Mouse (Mus musculus): Measurements from ENCODE around the gene Ephb6. TPM values are rescaled to one million over a fixed set of nuclear protein-coding genes. Genes with fewer than 3 reads are reported as not detected.

Gene Ephb6
- not detected in 2 replicates for total RNA-seq (2014; fragmentation: Nextera tagmentation)
- total RNA-seq (2017): 1.2 and 1.7 TPM in 2 replicates
- polyA plus RNA-seq (2012): 0.12 and 0.46 TPM in 2 replicates

GRCm38 (mm10) chr6:41605061-41605793 is at the start of gene Ephb6:
TSS of gene Ephb6 (plus strand) at chr6:41605482.
- Histone ChIP-seq H3K27me3 (ENCODE audit: insufficient read depth, low read length) (peaks cover 36% of the 10 kb centered on the region), H3K4me3 (ENCODE audit: low read depth, low read length) (peak within 1 kb of the TSS; percentile 74), H3K4me1 (ENCODE audit: insufficient read depth, low read depth, low read length) (peaks cover 20% of the 10 kb centered on the region), H3K36me3 (replicated peaks) (no peaks in the 10 kb centered on the region), H3K9me3 (replicated peaks) (no peaks in the 10 kb centered on the region)
- ATAC-seq (ENCODE audit: extremely low read depth, insufficient number of reproducible peaks, low FRiP score, poor library complexity, severe bottlenecking) (peak; percentile 80), DNase-seq (ENCODE audit: low spot score) (peak; percentile 70)
- no peak for TF ChIP-seq POLR2AphosphoS5 (IDR thresholded peaks at IDR 0.05; ENCODE audit: insufficient replicate concordance, low read depth, low read length)
- TF ChIP-seq GATA2 (IDR thresholded peaks at IDR 0.05; ENCODE audit: borderline replicate concordance, low read depth, low read length): no peak
- TF ChIP-seq GATA1 (IDR thresholded peaks at IDR 0.05; ENCODE audit: borderline replicate concordance, low read length): no peak
- no peak for TF ChIP-seq CTCF (IDR thresholded peaks at IDR 0.05; ENCODE audit: low read depth, low read length)
- no peak for TF ChIP-seq TAL1 (conservative IDR thresholded peaks at IDR 0.05; ENCODE audit: low read depth, low read length)

- Histone ChIP-seq H3K9me3 (replicated peaks) (no peaks in the 10 kb centered on the region), H3K4me1 (ENCODE audit: insufficient read depth, low read depth, low read length) (0 out of 2 replicates have a peak, but pooled peaks cover 5% of the 10 kb centered on the region), H3K36me3 (replicated peaks) (no peaks in the 10 kb centered on the region), H3K4me3 (ENCODE audit: low read depth, low read length) (no peak overlapping the region), H3K27me3 (ENCODE audit: insufficient read depth, low read length) (peaks cover 3% of the 10 kb centered on the region; the same call in 1 of the 2 replicates)
- DNase-seq (ENCODE audit: low spot score) (no peak), ATAC-seq (ENCODE audit: extremely low read depth, insufficient number of reproducible peaks, low FRiP score, poor library complexity, severe bottlenecking) (no peak)
- TF ChIP-seq GATA1 (IDR thresholded peaks at IDR 0.05; ENCODE audit: borderline replicate concordance, low read length) (no peak), TAL1 (conservative IDR thresholded peaks at IDR 0.05; ENCODE audit: low read depth, low read length) (no peak), POLR2AphosphoS5 (IDR thresholded peaks at IDR 0.05; ENCODE audit: insufficient replicate concordance, low read depth, low read length) (no peak), CTCF (IDR thresholded peaks at IDR 0.05; ENCODE audit: low read depth, low read length) (no peak), GATA2 (IDR thresholded peaks at IDR 0.05; ENCODE audit: borderline replicate concordance, low read depth, low read length) (no peak)
Observed at GRCm38 (mm10) chr6:41556389-41556788, 48.9 kb upstream of the Ephb6 start.

- H3K4me3 ChIP-seq (ENCODE audit: low read depth, low read length): no peak overlapping the region
- peaks cover under 1% of the 10 kb centered on the region; the same call in 1 of the 2 replicates for H3K27me3 ChIP-seq (ENCODE audit: insufficient read depth, low read length)
- H3K4me1 ChIP-seq (ENCODE audit: insufficient read depth, low read depth, low read length): 0 out of 2 replicates have a peak, but pooled peaks cover 5% of the 10 kb centered on the region
- no peaks in the 10 kb centered on the region for H3K36me3 ChIP-seq (replicated peaks)
- TF ChIP-seq CTCF (IDR thresholded peaks at IDR 0.05; ENCODE audit: low read depth, low read length) (no peak), GATA2 (IDR thresholded peaks at IDR 0.05; ENCODE audit: borderline replicate concordance, low read depth, low read length) (no peak), POLR2AphosphoS5 (IDR thresholded peaks at IDR 0.05; ENCODE audit: insufficient replicate concordance, low read depth, low read length) (no peak), TAL1 (conservative IDR thresholded peaks at IDR 0.05; ENCODE audit: low read depth, low read length) (no peak)
- no peak for DNase-seq (ENCODE audit: low spot score)
- H3K9me3 ChIP-seq (replicated peaks): no peaks in the 10 kb centered on the region
- no peak for ATAC-seq (ENCODE audit: extremely low read depth, insufficient number of reproducible peaks, low FRiP score, poor library complexity, severe bottlenecking)
Observed at GRCm38 (mm10) chr6:41557468-41557867, 47.8 kb upstream of the Ephb6 start.

- H3K4me1 ChIP-seq (ENCODE audit: insufficient read depth, low read depth, low read length): 0 out of 2 replicates have a peak, but pooled peaks cover 5% of the 10 kb centered on the region
- DNase-seq (ENCODE audit: low spot score): no peak
- no peak for ATAC-seq (ENCODE audit: extremely low read depth, insufficient number of reproducible peaks, low FRiP score, poor library complexity, severe bottlenecking)
- H3K4me3 ChIP-seq (ENCODE audit: low read depth, low read length): no peak overlapping the region
- no peaks in the 10 kb centered on the region for H3K9me3 ChIP-seq (replicated peaks)
- TF ChIP-seq TAL1 (conservative IDR thresholded peaks at IDR 0.05; ENCODE audit: low read depth, low read length): no peak
- TF ChIP-seq CTCF (IDR thresholded peaks at IDR 0.05; ENCODE audit: low read depth, low read length): no peak
- TF ChIP-seq GATA2 (IDR thresholded peaks at IDR 0.05; ENCODE audit: borderline replicate concordance, low read depth, low read length): no peak
- no peak for TF ChIP-seq GATA1 (IDR thresholded peaks at IDR 0.05; ENCODE audit: borderline replicate concordance, low read length)
- no peaks in the 10 kb centered on the region; the same call in 1 of the 2 replicates for H3K27me3 ChIP-seq (ENCODE audit: insufficient read depth, low read length)
- no peaks in the 10 kb centered on the region for H3K36me3 ChIP-seq (replicated peaks)
Observed at GRCm38 (mm10) chr6:41558271-41558670, 47.0 kb upstream of the Ephb6 start.

- H3K9me3 ChIP-seq (replicated peaks): no peaks in the 10 kb centered on the region
- 0 out of 2 replicates have a peak, but pooled peaks cover 5% of the 10 kb centered on the region for H3K4me1 ChIP-seq (ENCODE audit: insufficient read depth, low read depth, low read length)
- ATAC-seq (ENCODE audit: extremely low read depth, insufficient number of reproducible peaks, low FRiP score, poor library complexity, severe bottlenecking): no peak
- H3K4me3 ChIP-seq (ENCODE audit: low read depth, low read length): no peak overlapping the region
- H3K36me3 ChIP-seq (replicated peaks): no peaks in the 10 kb centered on the region
- no peaks in the 10 kb centered on the region; the same call in 1 of the 2 replicates for H3K27me3 ChIP-seq (ENCODE audit: insufficient read depth, low read length)
- TF ChIP-seq GATA2 (IDR thresholded peaks at IDR 0.05; ENCODE audit: borderline replicate concordance, low read depth, low read length) (no peak), CTCF (IDR thresholded peaks at IDR 0.05; ENCODE audit: low read depth, low read length) (no peak), POLR2AphosphoS5 (IDR thresholded peaks at IDR 0.05; ENCODE audit: insufficient replicate concordance, low read depth, low read length) (no peak), GATA1 (IDR thresholded peaks at IDR 0.05; ENCODE audit: borderline replicate concordance, low read length) (no peak), TAL1 (conservative IDR thresholded peaks at IDR 0.05; ENCODE audit: low read depth, low read length) (no peak)
- no peak for DNase-seq (ENCODE audit: low spot score)
Observed at GRCm38 (mm10) chr6:41559331-41559730, 46.0 kb upstream of the Ephb6 start.

- Histone ChIP-seq H3K9me3 (replicated peaks) (no peaks in the 10 kb centered on the region), H3K4me3 (ENCODE audit: low read depth, low read length) (no peak overlapping the region)
- no peak for DNase-seq (ENCODE audit: low spot score)
Observed at GRCm38 (mm10) chr6:41560273-41560672, 45.0 kb upstream of the Ephb6 start.

More at GRCm38 (mm10) chr6:41560273-41560672, 45.0 kb upstream of the Ephb6 start:
- no peaks in the 10 kb centered on the region for H3K36me3 ChIP-seq (replicated peaks)
- 0 out of 2 replicates have a peak, but pooled peaks cover 5% of the 10 kb centered on the region for H3K4me1 ChIP-seq (ENCODE audit: insufficient read depth, low read depth, low read length)
- no peak for ATAC-seq (ENCODE audit: extremely low read depth, insufficient number of reproducible peaks, low FRiP score, poor library complexity, severe bottlenecking)
- no peaks in the 10 kb centered on the region; the same call in 1 of the 2 replicates for H3K27me3 ChIP-seq (ENCODE audit: insufficient read depth, low read length)
- TF ChIP-seq CTCF (IDR thresholded peaks at IDR 0.05; ENCODE audit: low read depth, low read length) (no peak), GATA1 (IDR thresholded peaks at IDR 0.05; ENCODE audit: borderline replicate concordance, low read length) (no peak), POLR2AphosphoS5 (IDR thresholded peaks at IDR 0.05; ENCODE audit: insufficient replicate concordance, low read depth, low read length) (no peak), GATA2 (IDR thresholded peaks at IDR 0.05; ENCODE audit: borderline replicate concordance, low read depth, low read length) (no peak), TAL1 (conservative IDR thresholded peaks at IDR 0.05; ENCODE audit: low read depth, low read length) (no peak)
